Mouse (Mus musculus): Measurements from ENCODE around the gene Gm10401. TPM values are rescaled to one million over a fixed set of nuclear protein-coding genes. Genes with fewer than 3 reads are reported as not detected.

Gene Gm10401
- polyA plus RNA-seq, 1 experiment from 2014 or later = 38.1 TPM

DNA sequence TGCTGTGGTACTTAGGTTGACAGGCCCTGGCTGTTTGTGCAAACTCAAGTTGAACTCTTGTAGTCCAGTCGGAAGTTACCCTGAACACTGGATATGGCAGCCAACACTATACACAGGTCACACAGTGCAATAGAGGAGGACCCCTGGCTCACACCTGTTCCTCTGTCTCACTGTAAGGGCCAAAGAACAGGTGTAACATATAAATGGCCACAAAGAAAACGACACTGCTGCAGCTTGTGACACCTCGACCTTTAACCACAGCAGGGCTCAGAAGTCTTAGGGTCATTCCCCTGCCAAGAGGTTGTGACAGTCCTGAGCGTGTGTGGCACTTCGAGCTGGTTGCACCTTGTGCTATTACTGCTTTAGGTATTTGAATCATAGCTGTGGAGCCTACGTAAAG, 2.4 kb upstream of the Gm10401 start:
- Histone ChIP-seq H3K9ac (replicated peaks; ENCODE audit: low read depth, low read length) (no peak overlapping the region), H3K27ac (ENCODE audit: low read length) (no peak overlapping the region), H3K36me3 (ENCODE audit: control insufficient read depth, insufficient read depth) (peaks cover 18% of the 10 kb centered on the region), H3K4me3 (replicated peaks; ENCODE audit: low read length) (no peak overlapping the region), H3K27me3 (replicated peaks; ENCODE audit: control insufficient read depth, insufficient read depth, low read length) (no peaks in the 10 kb centered on the region), H3K4me1 (replicated peaks; ENCODE audit: control insufficient read depth, insufficient read depth, low read length) (no peaks in the 10 kb centered on the region), H3K9me3 (ENCODE audit: control insufficient read depth, low read length) (no peaks in the 10 kb centered on the region), H3K4me2 (ENCODE audit: low read length) (no peak overlapping the region)
- no peak for ATAC-seq
- WGBS = 90% methylated on average over 6 of the region's 6 CpGs

DNA sequence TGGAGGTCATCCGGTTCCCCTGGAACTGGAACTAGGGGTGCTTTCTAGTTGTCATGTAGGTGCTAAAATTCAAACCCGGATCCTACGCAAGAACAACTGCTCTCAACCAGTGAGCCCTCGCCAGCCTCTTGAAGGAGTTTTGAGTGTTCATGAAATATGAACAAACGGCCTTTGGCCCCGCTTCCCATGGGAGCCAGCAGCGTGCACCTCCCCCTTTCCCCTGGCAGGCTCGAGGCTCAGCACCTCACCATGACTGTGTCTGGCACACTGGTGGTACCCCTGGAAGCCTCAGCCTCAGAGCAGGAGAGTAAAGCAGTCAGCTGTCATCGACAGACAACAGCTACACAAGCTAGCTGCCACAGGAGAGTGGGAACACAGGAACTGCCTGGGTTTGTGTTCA, 1.9 kb upstream of the Gm10401 start:
- H3K36me3 ChIP-seq (ENCODE audit: control insufficient read depth, insufficient read depth) = peaks cover 20% of the 10 kb centered on the region

DNA sequence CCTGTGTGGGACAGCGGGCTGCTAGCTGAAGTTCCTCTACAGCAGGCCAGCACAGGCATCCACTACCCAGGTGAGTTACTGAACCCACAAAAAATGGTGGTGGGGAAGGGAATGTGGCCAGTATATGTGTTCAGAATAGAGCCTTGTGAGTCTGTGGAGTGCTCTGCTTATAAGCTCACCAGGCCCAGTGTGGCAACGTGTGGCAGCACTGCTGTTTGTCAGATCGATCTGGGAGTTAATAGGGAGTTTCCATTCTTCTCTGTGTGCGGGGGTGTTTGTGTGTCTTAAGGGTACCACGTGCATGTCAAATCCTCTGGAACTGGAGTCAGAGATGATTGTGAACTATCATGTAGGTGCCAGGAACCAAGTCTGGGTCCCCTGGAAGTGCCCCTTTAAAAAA, 1.4 kb upstream of the Gm10401 start:
- Histone ChIP-seq H3K36me3 (ENCODE audit: control insufficient read depth, insufficient read depth) (peaks cover 22% of the 10 kb centered on the region), H3K4me2 (ENCODE audit: low read length) (no peak overlapping the region), H3K4me3 (replicated peaks; ENCODE audit: low read length) (no peak overlapping the region), H3K4me1 (replicated peaks; ENCODE audit: control insufficient read depth, insufficient read depth, low read length) (no peaks in the 10 kb centered on the region), H3K27ac (ENCODE audit: low read length) (no peak overlapping the region), H3K9ac (replicated peaks; ENCODE audit: low read depth, low read length) (no peak overlapping the region), H3K9me3 (ENCODE audit: control insufficient read depth, low read length) (no peaks in the 10 kb centered on the region), H3K27me3 (replicated peaks; ENCODE audit: control insufficient read depth, insufficient read depth, low read length) (no peaks in the 10 kb centered on the region)
- whole genome bisulfite sequencing = 81% methylated on average over 5 of the region's 5 CpGs
- ATAC-seq = no peak

More for the DNA sequence above, 1.9 kb upstream of the Gm10401 start:
- Histone ChIP-seq H3K9me3 (ENCODE audit: control insufficient read depth, low read length) (no peaks in the 10 kb centered on the region), H3K9ac (replicated peaks; ENCODE audit: low read depth, low read length) (no peak overlapping the region), H3K27ac (ENCODE audit: low read length) (no peak overlapping the region), H3K27me3 (replicated peaks; ENCODE audit: control insufficient read depth, insufficient read depth, low read length) (no peaks in the 10 kb centered on the region), H3K4me3 (replicated peaks; ENCODE audit: low read length) (no peak overlapping the region), H3K4me1 (replicated peaks; ENCODE audit: control insufficient read depth, insufficient read depth, low read length) (no peaks in the 10 kb centered on the region), H3K4me2 (ENCODE audit: low read length) (no peak overlapping the region)
- 89% methylated on average over 9 of the region's 9 CpGs for WGBS
- no peak for ATAC-seq

DNA sequence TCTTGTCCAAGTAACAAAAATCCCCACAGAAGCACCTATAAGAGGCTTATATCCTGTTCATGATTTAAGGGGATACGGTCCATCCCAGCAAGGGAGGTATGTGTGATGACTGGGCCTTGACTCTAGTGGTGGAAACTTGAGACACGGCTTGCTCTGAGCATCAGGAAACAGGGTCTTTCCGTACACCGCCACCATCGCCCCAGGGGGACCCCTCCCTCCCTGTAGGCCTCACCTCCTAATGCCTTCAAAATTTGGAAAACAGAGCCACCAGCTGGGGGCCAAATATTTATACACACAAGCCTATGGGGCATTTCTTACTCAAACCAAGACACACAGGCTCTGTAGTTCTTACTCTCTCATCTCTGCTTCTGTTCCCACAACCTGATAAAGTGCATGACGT, 6.3 kb downstream of the Gm10401 start:
- no peak overlapping the region for H3K9ac ChIP-seq (replicated peaks; ENCODE audit: low read depth, low read length)
- peaks cover 35% of the 10 kb centered on the region for H3K36me3 ChIP-seq (ENCODE audit: control insufficient read depth, insufficient read depth)
- no peaks in the 10 kb centered on the region for H3K4me1 ChIP-seq (replicated peaks; ENCODE audit: control insufficient read depth, insufficient read depth, low read length)
- no peaks in the 10 kb centered on the region for H3K27me3 ChIP-seq (replicated peaks; ENCODE audit: control insufficient read depth, insufficient read depth, low read length)
- H3K27ac ChIP-seq (ENCODE audit: low read length) = no peak overlapping the region
- no peak overlapping the region for H3K4me3 ChIP-seq (replicated peaks; ENCODE audit: low read length)
- WGBS = 91% methylated on average over 6 of the region's 6 CpGs
- no peak overlapping the region for H3K4me2 ChIP-seq (ENCODE audit: low read length)
- ATAC-seq = no peak
- H3K9me3 ChIP-seq (ENCODE audit: control insufficient read depth, low read length) = no peaks in the 10 kb centered on the region

DNA sequence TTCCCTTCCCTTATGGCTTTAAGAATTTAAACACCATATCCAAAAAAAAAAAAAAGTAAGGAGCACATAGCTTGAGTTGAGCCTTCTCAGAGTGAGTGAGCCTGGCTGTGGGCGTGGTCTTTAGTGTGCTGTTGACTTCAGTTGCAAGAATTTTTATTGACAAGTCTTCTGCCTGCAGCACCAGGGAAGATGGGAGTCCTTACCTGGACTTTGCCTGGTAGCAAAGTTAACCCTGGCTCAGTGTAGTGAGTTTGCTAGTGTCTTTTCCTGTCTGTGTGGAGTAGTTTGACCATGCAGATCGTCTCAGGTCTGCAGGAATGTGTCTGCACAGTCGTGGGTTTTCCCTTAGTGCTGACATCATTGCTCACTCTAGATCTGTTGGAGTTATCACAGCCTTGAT, 7.1 kb downstream of the Gm10401 start:
- Histone ChIP-seq H3K27ac (ENCODE audit: low read length) (no peak overlapping the region), H3K4me3 (replicated peaks; ENCODE audit: low read length) (no peak overlapping the region), H3K9ac (replicated peaks; ENCODE audit: low read depth, low read length) (no peak overlapping the region), H3K9me3 (ENCODE audit: control insufficient read depth, low read length) (no peaks in the 10 kb centered on the region), H3K27me3 (replicated peaks; ENCODE audit: control insufficient read depth, insufficient read depth, low read length) (no peaks in the 10 kb centered on the region), H3K4me2 (ENCODE audit: low read length) (no peak overlapping the region), H3K4me1 (replicated peaks; ENCODE audit: control insufficient read depth, insufficient read depth, low read length) (no peaks in the 10 kb centered on the region), H3K36me3 (ENCODE audit: control insufficient read depth, insufficient read depth) (peaks cover 34% of the 10 kb centered on the region)
- no peak for ATAC-seq
- 82% methylated on average over 3 of the region's 3 CpGs for WGBS

DNA sequence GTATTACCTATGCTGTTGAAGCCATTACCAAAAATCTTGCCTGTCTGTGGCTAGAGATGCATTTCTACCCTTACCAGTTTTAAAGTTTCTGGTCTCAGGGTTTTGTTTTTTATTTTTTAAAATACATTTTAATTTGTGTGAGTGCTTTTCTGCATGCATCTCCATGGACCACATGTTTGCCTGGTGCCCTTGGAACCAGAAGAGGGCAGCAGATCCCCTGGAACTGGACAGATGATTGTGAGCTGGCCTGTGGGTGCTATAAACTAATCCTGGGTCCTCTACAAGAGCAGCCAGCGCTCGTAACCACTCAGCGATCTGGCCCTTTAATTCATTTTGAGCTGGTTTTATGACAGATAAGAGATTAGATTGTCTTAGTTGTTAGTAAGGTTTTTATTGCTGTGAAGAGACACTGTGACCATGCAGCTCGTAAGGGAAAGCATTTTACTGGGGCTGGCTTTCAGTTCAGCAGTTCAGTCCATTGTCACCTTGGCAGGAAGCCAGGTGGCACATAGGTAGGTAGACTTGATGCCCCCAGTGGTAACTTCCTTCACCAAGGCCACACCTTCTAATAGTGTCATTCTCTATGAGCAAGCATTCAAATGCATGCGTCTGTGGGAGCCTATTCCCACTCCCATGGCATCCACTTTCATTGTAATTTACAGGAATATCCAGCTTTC, 8.4 kb downstream of the Gm10401 start:
- no peaks in the 10 kb centered on the region for H3K4me1 ChIP-seq (replicated peaks; ENCODE audit: control insufficient read depth, insufficient read depth, low read length)
- 91% methylated on average over 5 of the region's 5 CpGs for WGBS
- no peak for ATAC-seq
- peaks cover 34% of the 10 kb centered on the region for H3K36me3 ChIP-seq (ENCODE audit: control insufficient read depth, insufficient read depth)
- no peak overlapping the region for H3K4me3 ChIP-seq (replicated peaks; ENCODE audit: low read length)
- no peak overlapping the region for H3K27ac ChIP-seq (ENCODE audit: low read length)
- no peaks in the 10 kb centered on the region for H3K27me3 ChIP-seq (replicated peaks; ENCODE audit: control insufficient read depth, insufficient read depth, low read length)
- H3K9ac ChIP-seq (replicated peaks; ENCODE audit: low read depth, low read length) = no peak overlapping the region
- H3K9me3 ChIP-seq (ENCODE audit: control insufficient read depth, low read length) = no peaks in the 10 kb centered on the region
- H3K4me2 ChIP-seq (ENCODE audit: low read length) = no peak overlapping the region

DNA sequence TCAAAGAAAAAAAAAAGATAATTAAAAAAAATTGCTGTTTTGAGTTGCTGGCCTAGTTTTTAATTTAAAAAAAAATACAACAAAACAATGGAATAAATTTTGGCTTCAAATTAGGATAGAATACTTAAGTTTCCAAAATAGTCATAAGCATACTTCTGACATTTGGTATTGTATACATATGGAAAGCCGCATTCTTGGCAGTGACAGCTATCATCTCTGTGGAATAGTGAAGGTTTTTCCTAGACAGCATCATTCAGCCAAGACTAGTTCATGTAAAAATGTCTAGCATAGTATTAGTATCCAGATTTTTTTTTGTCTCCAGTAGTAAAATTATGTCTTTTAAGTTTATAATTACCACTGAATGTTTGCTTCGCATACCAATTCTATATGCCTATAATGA, 12.4 kb downstream of the Gm10401 start:
- Histone ChIP-seq H3K27me3 (replicated peaks; ENCODE audit: control insufficient read depth, insufficient read depth, low read length) (no peaks in the 10 kb centered on the region), H3K9me3 (ENCODE audit: control insufficient read depth, low read length) (no peaks in the 10 kb centered on the region), H3K9ac (replicated peaks; ENCODE audit: low read depth, low read length) (no peak overlapping the region), H3K36me3 (ENCODE audit: control insufficient read depth, insufficient read depth) (peaks cover 38% of the 10 kb centered on the region), H3K4me1 (replicated peaks; ENCODE audit: control insufficient read depth, insufficient read depth, low read length) (no peaks in the 10 kb centered on the region), H3K27ac (ENCODE audit: low read length) (peak overlapping the region; percentile 67), H3K4me3 (replicated peaks; ENCODE audit: low read length) (no peak overlapping the region), H3K4me2 (ENCODE audit: low read length) (no peak overlapping the region)
- 86% methylated on average over 2 of the region's 2 CpGs for WGBS
- ATAC-seq = peak; percentile 55; the same call in 1 of the 2 replicates

DNA sequence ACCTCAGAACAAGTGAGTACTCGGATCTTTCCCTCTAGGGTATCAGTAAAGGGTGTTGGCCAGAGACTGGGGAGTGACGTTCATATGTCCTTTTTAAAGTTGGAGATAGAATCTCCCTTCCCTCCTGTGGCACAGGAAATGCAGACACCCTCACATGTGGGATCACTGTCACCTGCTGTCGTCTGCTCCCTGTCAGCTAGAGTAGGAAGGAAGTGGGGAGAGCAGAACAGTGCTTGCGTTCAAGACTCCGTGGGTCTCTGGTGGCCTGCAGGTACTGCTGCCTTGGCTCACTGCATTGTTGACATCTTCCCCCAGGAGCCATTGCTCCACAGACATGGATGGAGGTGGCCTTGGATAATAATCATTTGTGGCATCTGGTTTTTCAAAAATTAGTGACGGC, 14.6 kb downstream of the Gm10401 start:
- no peak overlapping the region for H3K4me3 ChIP-seq (replicated peaks; ENCODE audit: low read length)
- no peaks in the 10 kb centered on the region for H3K4me1 ChIP-seq (replicated peaks; ENCODE audit: control insufficient read depth, insufficient read depth, low read length)
- no peak overlapping the region for H3K27ac ChIP-seq (ENCODE audit: low read length)
- WGBS = 95% methylated on average over 6 of the region's 6 CpGs
- no peak for ATAC-seq
- no peak overlapping the region for H3K9ac ChIP-seq (replicated peaks; ENCODE audit: low read depth, low read length)
- H3K9me3 ChIP-seq (ENCODE audit: control insufficient read depth, low read length) = no peaks in the 10 kb centered on the region
- peaks cover 20% of the 10 kb centered on the region for H3K36me3 ChIP-seq (ENCODE audit: control insufficient read depth, insufficient read depth)
- H3K27me3 ChIP-seq (replicated peaks; ENCODE audit: control insufficient read depth, insufficient read depth, low read length) = no peaks in the 10 kb centered on the region
- no peak overlapping the region for H3K4me2 ChIP-seq (ENCODE audit: low read length)

DNA sequence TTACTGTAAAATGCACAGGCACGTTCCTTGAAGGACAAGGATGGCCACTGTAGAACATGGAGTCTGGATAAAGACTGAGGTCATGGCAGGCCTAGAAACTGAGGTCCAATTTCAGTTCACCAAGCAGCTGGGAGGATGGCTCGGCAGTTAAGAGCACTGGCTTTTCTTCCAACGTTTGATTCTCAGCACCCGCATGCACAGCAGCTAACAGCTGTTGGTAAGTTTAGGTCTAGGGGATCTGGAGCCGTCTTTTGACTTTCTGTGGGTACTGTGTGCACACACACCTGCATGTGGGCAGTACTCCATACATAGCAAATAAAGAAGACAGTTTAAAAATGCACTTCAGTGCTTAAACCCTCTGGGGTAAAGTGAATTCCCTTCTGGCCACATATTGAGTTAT, 16.5 kb downstream of the Gm10401 start:
- Histone ChIP-seq H3K4me3 (replicated peaks; ENCODE audit: low read length) (no peak overlapping the region), H3K4me1 (replicated peaks; ENCODE audit: control insufficient read depth, insufficient read depth, low read length) (no peaks in the 10 kb centered on the region), H3K36me3 (ENCODE audit: control insufficient read depth, insufficient read depth) (peaks cover 11% of the 10 kb centered on the region), H3K4me2 (ENCODE audit: low read length) (no peak overlapping the region), H3K27ac (ENCODE audit: low read length) (no peak overlapping the region), H3K9ac (replicated peaks; ENCODE audit: low read depth, low read length) (no peak overlapping the region), H3K27me3 (replicated peaks; ENCODE audit: control insufficient read depth, insufficient read depth, low read length) (no peaks in the 10 kb centered on the region), H3K9me3 (ENCODE audit: control insufficient read depth, low read length) (no peaks in the 10 kb centered on the region)
- no peak for ATAC-seq
- 88% methylated on average over 5 of the region's 5 CpGs for WGBS
